Mouse (Mus musculus) erythroid progenitor cell, adult 5-6 weeks (primary cell): Measurements from ENCODE around the gene Tmed11. TPM values are rescaled to one million over a fixed set of nuclear protein-coding genes. Genes with fewer than 3 reads are reported as not detected.
"Not testable (repeated sequence)": the region's sequence is repeated elsewhere in the genome, so short reads cannot be mapped to it uniquely, and the experiment has no call there.

Experiments used
- ATAC-seq: replicated peaks from 2 replicates; pipeline ENCODE4 v1.8.0; 2016; ENCODE audit warnings: moderate number of reproducible peaks, mild to moderate bottlenecking, moderate TSS enrichment, inconsistent platforms; ENCODE audit not compliant: poor library complexity, low FRiP score, severe bottlenecking
- total RNA-seq, 2 experiments: library from RNA; stranded (forward) in 1 of 2; stranded (reverse) in 1 of 2; fragments of 150-400 nt in 1 of 2; fragments of 186-747, 209-891 nt in 1 of 2; gene quantifications; 2 replicates each; pipeline versions ENCODE4 v1.2.3 to v1.2.4; 2015 to 2017; ENCODE audit warnings: low replicate concordance in 2 of 2

Gene Tmed11
- total RNA-seq (2015; ENCODE audit: low replicate concordance): not detected in 2 replicates
- total RNA-seq (2017; ENCODE audit: low replicate concordance): not detected in 2 replicates

DNA sequence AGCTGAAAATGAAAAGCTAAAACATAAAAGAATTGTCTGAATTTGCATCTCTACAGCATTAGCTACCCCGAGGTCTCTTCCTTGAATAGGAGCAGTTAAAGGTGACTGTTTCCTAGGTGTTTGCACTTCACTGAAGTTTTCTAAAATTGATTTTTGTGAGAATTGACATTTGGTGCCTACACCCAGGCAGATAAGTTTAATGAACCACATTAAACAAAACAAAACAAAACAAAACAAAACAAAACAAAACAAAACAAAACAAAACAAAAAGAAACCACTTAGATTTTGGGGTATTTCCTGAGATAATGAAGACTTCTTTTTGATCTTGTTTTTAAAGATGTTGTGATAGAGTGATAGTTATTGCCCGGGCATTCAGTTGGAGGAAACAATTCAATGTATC, at the start of gene Tmed11:
Gene Tmed11, minus strand, starts transcription at position 101 of the 400 bp plus-strand sequence.
- ATAC-seq: not testable (repeated sequence)

DNA sequence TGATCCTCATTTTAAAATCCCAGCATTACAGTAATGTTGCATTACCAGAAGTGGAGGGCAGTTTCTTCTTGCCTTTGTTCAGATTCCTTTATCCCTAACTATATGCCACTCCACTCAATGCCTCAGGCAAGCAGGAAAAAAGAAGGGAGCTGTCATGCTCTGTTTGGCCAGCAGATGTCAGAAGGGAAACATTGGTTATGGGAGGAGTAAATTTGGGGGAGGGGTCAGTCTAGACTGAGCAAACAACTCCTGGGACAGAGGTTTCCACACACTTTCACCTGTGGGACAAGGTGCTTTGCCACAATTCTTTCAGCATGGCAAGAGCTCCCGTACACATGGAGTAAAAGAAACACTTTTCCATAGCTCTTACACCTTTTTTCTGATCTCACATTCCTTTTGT, 41.0 kb upstream of the Tmed11 start:
- ATAC-seq: no peak

DNA sequence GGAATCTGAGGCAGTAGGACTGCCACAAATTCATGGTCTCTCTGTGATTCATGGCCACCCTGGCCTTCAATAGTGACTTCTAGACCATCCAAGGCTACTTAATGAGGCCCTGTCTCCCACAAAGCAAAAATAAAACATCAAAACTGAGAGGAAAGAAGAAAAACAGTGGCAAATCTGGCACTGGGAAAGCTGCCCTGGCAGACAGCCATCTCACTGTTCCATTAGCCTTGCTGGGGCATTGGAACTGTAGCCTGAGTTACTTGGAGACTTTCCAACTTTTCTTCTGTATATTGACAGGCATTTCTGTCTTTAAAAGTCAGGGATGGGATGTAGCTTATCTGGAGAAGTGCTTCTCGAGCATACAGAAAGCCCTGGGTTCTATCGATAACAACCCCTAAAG, 28.1 kb upstream of the Tmed11 start:
- no peak for ATAC-seq

DNA sequence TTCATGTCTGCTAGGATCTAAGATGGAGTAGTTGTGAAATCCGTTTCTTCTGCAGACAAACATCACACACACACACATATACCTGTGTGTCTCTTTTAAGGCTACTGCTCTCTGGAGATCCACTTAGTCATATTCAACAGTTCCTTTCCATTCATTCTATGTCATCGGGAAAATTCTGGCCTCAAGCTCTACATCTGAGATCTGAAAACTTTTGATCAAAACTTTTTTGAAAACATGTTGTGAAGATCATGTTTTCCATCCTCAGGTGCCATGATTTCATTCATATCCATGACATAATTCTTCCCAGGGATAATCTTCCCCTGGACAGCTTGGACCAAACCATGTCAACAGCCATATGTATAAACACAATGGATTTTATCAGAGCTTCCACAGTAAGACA, 13.6 kb upstream of the Tmed11 start, which contains the start of gene Vmn2r8:
Gene Vmn2r8, minus strand, starts transcription at position 101 of the 400 bp plus-strand sequence.
- not testable (repeated sequence) for ATAC-seq

- no peak for ATAC-seq
Observed at GRCm38 (mm10) chr5:108803646-108804045, 8.5 kb upstream of the Tmed11 start.

DNA sequence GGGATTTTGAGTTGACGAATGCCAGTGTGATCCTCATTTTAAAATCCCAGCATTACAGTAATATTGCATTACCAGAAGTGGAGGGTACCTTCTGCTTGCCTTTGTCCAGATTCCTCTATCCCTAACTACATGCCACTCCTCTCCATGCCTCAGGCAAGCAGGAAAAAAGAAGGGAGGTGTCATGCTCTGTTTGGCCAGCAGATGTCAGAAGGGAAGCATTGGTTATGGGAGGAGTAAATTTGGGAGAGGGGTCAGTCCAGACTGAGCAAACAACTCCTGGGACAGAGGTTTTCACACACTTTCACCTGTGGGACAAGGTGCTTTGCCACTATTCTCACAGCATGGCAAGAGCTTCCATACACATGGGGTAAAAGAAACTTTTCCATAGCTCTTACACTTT, 4.8 kb downstream of the Tmed11 start:
- not testable (repeated sequence) for ATAC-seq

- no peak for ATAC-seq
Observed at GRCm38 (mm10) chr5:108774630-108775306, 20.4 kb downstream of the Tmed11 start, which contains the start of gene Rnf212. Rnf212 (minus strand) TSS chr5:108774982.

- no peak for ATAC-seq
Observed at GRCm38 (mm10) chr5:108760002-108760401, 35.2 kb downstream of the Tmed11 start.

DNA sequence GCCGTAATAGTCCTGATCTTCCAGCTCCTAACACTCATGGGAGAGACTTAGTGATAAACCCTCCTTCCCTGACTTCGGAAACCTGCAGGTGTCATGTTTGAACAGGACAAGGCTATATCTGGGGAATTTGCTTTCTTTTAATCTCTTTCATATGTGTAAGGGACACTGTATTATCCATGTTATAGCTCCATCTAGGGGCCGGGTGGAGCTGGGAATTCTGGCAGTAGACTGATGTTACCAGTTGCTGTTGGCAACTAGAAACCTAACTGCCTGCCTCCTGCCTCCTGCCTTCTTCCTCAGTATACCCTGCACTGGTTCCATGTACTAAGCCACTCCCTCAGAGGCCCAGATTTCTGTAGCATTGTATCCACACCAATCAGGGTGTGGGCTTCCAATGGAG, 36.8 kb downstream of the Tmed11 start:
- peak; percentile 69 for ATAC-seq

GRCm38 (mm10) chr5:108751258-108751657, 43.9 kb downstream of the Tmed11 start:
- not testable (repeated sequence) for ATAC-seq

DNA sequence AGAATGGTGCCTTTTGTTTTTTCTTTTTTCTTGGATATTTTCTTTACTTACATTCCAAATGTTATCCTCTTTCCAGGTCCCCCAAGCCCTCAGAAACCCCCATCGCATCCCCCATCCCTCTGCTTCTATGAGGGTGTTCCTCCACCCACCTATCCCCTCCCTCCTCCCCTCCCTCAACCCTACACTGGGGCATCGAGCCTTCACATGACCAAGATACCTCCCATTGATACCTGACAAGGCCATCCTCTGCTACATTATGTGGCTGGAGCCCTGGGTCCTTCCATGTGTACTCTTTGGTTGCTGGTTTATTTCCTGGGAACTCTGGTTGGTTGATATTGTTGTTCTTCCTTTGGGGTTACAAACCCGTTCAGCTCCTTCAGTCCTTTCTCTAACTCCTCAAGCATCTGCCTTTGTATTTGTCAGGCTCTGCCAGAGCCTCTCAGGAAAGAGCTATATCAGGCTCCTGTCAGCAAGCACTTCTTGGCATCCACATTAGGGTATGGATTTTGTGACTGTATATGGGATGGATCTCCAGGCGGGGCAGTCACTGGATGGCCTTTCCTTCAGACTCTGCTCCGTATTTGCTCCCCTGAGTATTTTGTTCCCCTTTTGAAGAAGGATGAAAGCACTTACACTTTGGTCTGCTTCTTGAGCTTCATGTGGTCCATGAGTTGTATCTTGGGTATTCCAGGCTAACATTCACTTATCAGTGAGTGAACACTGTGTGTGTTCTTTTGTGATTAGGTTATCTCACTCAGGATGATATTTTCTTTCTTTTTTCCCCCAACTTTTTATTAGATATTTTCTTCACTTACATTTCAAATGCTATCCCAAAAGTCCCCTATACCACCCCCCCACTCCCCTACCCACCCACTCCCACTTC, 44.6 kb downstream of the Tmed11 start:
- peak; percentile 82 for ATAC-seq

DNA sequence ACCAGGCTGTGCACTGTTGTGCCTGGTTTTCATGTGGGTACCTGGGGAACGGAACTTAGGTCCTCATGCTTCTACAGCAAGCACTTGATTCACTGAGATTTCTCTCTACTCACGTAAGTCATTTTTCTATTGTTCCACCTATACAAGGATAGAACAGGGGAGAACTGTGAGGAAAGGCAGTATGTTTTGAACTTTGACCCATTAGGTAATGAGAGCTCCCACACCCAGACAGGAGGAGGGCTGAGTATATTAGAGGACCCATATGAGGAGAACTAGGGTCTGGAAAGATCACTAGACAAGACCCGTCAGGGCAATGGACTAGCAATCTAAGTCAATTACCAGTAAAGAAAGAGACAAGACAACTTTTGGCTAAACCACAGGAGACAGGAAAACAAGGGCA, 50.5 kb downstream of the Tmed11 start:
- ATAC-seq: no peak

- ATAC-seq: 0 out of 2 replicates have a peak, but pooled peaks have one; percentile 53
Observed at GRCm38 (mm10) chr5:108743856-108744255, 51.3 kb downstream of the Tmed11 start.

DNA sequence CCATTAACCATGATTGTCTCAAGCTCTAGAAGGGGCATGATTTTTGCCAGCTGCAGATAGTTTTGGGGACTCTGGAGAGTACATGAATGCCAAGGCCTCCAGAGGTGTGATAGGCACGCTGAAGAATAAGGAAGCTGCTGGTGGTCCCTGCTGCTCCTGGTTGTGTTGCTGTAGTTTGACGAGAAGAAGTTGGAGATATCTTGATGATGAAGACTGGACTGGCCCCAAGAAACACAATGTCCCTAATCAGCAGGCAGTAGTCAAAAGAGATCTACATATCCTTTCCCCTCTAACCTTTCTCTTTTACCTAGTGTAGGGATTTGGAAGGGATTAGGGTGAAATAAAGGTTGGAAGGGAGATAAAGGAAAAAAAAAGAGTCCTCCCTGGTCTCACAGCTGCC, 52.6 kb downstream of the Tmed11 start:
- no peak for ATAC-seq

GRCm38 (mm10) chr5:108741844-108742243, 53.3 kb downstream of the Tmed11 start:
- ATAC-seq: no peak

- ATAC-seq: no peak
Observed at GRCm38 (mm10) chr5:108727425-108727824, 67.7 kb downstream of the Tmed11 start.

Other genes with a start within 250 kb of the Tmed11 start
- gene Cplx1, start 245.3 kb downstream of the Tmed11 start, total RNA-seq (2015; ENCODE audit: low replicate concordance): 1.7 TPM in 1 of 2 replicates, not detected in the other
- gene Cplx1, start 245.3 kb downstream of the Tmed11 start, total RNA-seq (2017; ENCODE audit: low replicate concordance): not detected in 2 replicates
- 50.8 and 63.3 TPM in 2 replicates for gene Gak, start 165.6 kb downstream of the Tmed11 start, total RNA-seq (2015; ENCODE audit: low replicate concordance)
- gene Gak, start 165.6 kb downstream of the Tmed11 start, total RNA-seq (2017; ENCODE audit: low replicate concordance): 61.4 and 69.4 TPM in 2 replicates
- 2.9 and 8.4 TPM in 2 replicates for gene Tmem175, start 165.6 kb downstream of the Tmed11 start, total RNA-seq (2015; ENCODE audit: low replicate concordance)
- gene Tmem175, start 165.6 kb downstream of the Tmed11 start, total RNA-seq (2017; ENCODE audit: low replicate concordance): 2.8 and 7.9 TPM in 2 replicates
- 2.5 and 5.8 TPM in 2 replicates for gene Idua, start 135.0 kb downstream of the Tmed11 start, total RNA-seq (2015; ENCODE audit: low replicate concordance)
- gene Idua, start 135.0 kb downstream of the Tmed11 start, total RNA-seq (2017; ENCODE audit: low replicate concordance): 2.2 TPM in 1 of 2 replicates, not detected in the other
- 4.2 TPM in 1 of 2 replicates, not detected in the other for gene Dgkq, start 125.7 kb downstream of the Tmed11 start, total RNA-seq (2015; ENCODE audit: low replicate concordance)
- gene Dgkq, start 125.7 kb downstream of the Tmed11 start, total RNA-seq (2017; ENCODE audit: low replicate concordance): 4.9 and 5.5 TPM in 2 replicates
- gene Slc26a1, start 119.8 kb downstream of the Tmed11 start, total RNA-seq (2015; ENCODE audit: low replicate concordance): 3.6 and 4.6 TPM in 2 replicates
- gene Slc26a1, start 119.8 kb downstream of the Tmed11 start, total RNA-seq (2017; ENCODE audit: low replicate concordance): 0.90 and 1.7 TPM in 2 replicates
- 22.2 and 28.8 TPM in 2 replicates for gene Fgfrl1, start 103.0 kb downstream of the Tmed11 start, total RNA-seq (2015; ENCODE audit: low replicate concordance)
- 21.5 and 23.2 TPM in 2 replicates for gene Fgfrl1, start 103.0 kb downstream of the Tmed11 start, total RNA-seq (2017; ENCODE audit: low replicate concordance)
- gene Rnf212, start 20.4 kb downstream of the Tmed11 start, total RNA-seq (2015; ENCODE audit: low replicate concordance): 7.1 and 9.7 TPM in 2 replicates
- 13.5 and 16.0 TPM in 2 replicates for gene Rnf212, start 20.4 kb downstream of the Tmed11 start, total RNA-seq (2017; ENCODE audit: low replicate concordance)
- not detected in 2 replicates for gene Vmn2r8, start 13.5 kb upstream of the Tmed11 start, total RNA-seq (2015; ENCODE audit: low replicate concordance)
- gene Vmn2r8, start 13.5 kb upstream of the Tmed11 start, total RNA-seq (2017; ENCODE audit: low replicate concordance): not detected in 2 replicates
- not detected in 2 replicates for gene Vmn2r9, start 57.2 kb upstream of the Tmed11 start, total RNA-seq (2015; ENCODE audit: low replicate concordance)
- under 0.01 TPM in 1 of 2 replicates, not detected in the other for gene Vmn2r9, start 57.2 kb upstream of the Tmed11 start, total RNA-seq (2017; ENCODE audit: low replicate concordance)
- not detected in 2 replicates for gene Vmn2r10, start 211.2 kb upstream of the Tmed11 start, total RNA-seq (2015; ENCODE audit: low replicate concordance)
- gene Vmn2r10, start 211.2 kb upstream of the Tmed11 start, total RNA-seq (2017; ENCODE audit: low replicate concordance): not detected in 2 replicates